Mouse (Mus musculus) heart, embryonic 12.5 days (tissue): Measurements from ENCODE around the gene Ltb. TPM values are rescaled to one million over a fixed set of nuclear protein-coding genes. Genes with fewer than 3 reads are reported as not detected.

Source experiments
- ATAC-seq: fragments of 200-750 bp; cut with Nextera tagmentation; 2 replicates; pipeline ENCODE4 v1.8.0; 2017; ENCODE audit warnings: moderate TSS enrichment, moderate library complexity; ENCODE audit not compliant: insufficient number of reproducible peaks, low FRiP score
- H3K27ac ChIP-seq: fragments of 300-500 bp; sonication (generic); 2 replicates; pipeline ENCODE4 v1.5.1; 2016; ENCODE audit warnings: mild to moderate bottlenecking, moderate library complexity; ENCODE audit not compliant: poor library complexity, severe bottlenecking
- H3K27me3 ChIP-seq: fragments of 300-500 bp; sonication (generic); replicated peaks from 2 replicates; pipeline ENCODE4 v1.6.1; 2016; ENCODE audit warnings: mild to moderate bottlenecking, moderate library complexity
- H3K36me3 ChIP-seq: fragments of 300-500 bp; sonication (generic); 2 replicates; pipeline ENCODE4 v1.6.1; 2016; ENCODE audit warnings: mild to moderate bottlenecking, moderate library complexity
- H3K4me1 ChIP-seq: fragments of 300-500 bp; sonication (generic); replicated peaks from 2 replicates; pipeline ENCODE4 v1.6.1; 2016; ENCODE audit warnings: mild to moderate bottlenecking
- H3K4me2 ChIP-seq: fragments of 300-500 bp; sonication (generic); 2 replicates; pipeline ENCODE4 v1.6.1; 2016; ENCODE audit warnings: mild to moderate bottlenecking, moderate library complexity
- H3K4me3 ChIP-seq: fragments of 300-500 bp; sonication (generic); 2 replicates; pipeline ENCODE4 v1.5.1; 2016; ENCODE audit warnings: mild to moderate bottlenecking
- H3K9ac ChIP-seq: fragments of 300-500 bp; sonication (generic); 2 replicates; pipeline ENCODE4 v1.6.1; 2016; ENCODE audit warnings: mild to moderate bottlenecking, moderate library complexity
- H3K9me3 ChIP-seq: fragments of 300-500 bp; sonication (generic); replicated peaks from 2 replicates; pipeline ENCODE4 v1.6.1; 2016; ENCODE audit warnings: mild to moderate bottlenecking, moderate library complexity
- WGBS: fragments of 180-500 bp; shearing (Covaris S2); methylation state at CpG from one replicate; pipeline ENCODE4 v1.1.7; 2016; 5-methylcytosine and 5-hydroxymethylcytosine counted together
- polyA plus RNA-seq: library from polyadenylated mRNA; unstranded; fragments of >200 nt; fragmentation: Nextera tagmentation; extraction: Ambion mirVana; gene quantifications from 2 replicates; pipeline ENCODE4 v1.2.1, GENCODE M21; 2016

Gene Ltb
- 0.14 and 0.31 TPM in 2 replicates for polyA plus RNA-seq

GRCm38 (mm10) chr17:35193881-35194843 is at the start of gene Ltb:
Ltb (plus strand) TSS chr17:35194439.
- H3K27ac ChIP-seq = no peak within 1 kb of the TSS
- H3K4me2 ChIP-seq = peak within 1 kb of the TSS; percentile 84
- peaks cover 44% of the 10 kb centered on the region for H3K27me3 ChIP-seq
- no peaks in the 10 kb centered on the region for H3K9me3 ChIP-seq
- peak; percentile 27; the same call in 1 of the 2 replicates for ATAC-seq
- peak within 1 kb of the TSS; percentile 48; the same call in 1 of the 2 replicates for H3K4me3 ChIP-seq
- WGBS = 52% methylated on average over 28 of the region's 28 CpGs
- H3K36me3 ChIP-seq = no peaks in the 10 kb centered on the region
- H3K4me1 ChIP-seq = peaks cover 20% of the 10 kb centered on the region
- H3K9ac ChIP-seq = 0 out of 2 replicates have a peak within 1 kb of the TSS, but pooled peaks have one; percentile 3

GRCm38 (mm10) chr17:35146139-35146538 is 48.1 kb upstream of the Ltb start:
- Histone ChIP-seq H3K9ac (no peak overlapping the region), H3K4me3 (no peak overlapping the region), H3K9me3 (peaks cover 7% of the 10 kb centered on the region; the same call in 1 of the 2 replicates), H3K4me2 (no peak overlapping the region), H3K27me3 (no peaks in the 10 kb centered on the region), H3K27ac (no peak overlapping the region), H3K4me1 (no peaks in the 10 kb centered on the region), H3K36me3 (peaks cover 97% of the 10 kb centered on the region)
- ATAC-seq = no peak
- 89% methylated on average over 5 of the region's 5 CpGs for WGBS

- Histone ChIP-seq H3K4me2 (no peak overlapping the region), H3K4me1 (no peaks in the 10 kb centered on the region), H3K36me3 (peaks cover 97% of the 10 kb centered on the region), H3K27me3 (no peaks in the 10 kb centered on the region), H3K9me3 (peaks cover 7% of the 10 kb centered on the region; the same call in 1 of the 2 replicates), H3K9ac (no peak overlapping the region), H3K27ac (no peak overlapping the region), H3K4me3 (no peak overlapping the region)
- no peak for ATAC-seq
- 56% methylated on average over 3 of the region's 3 CpGs for WGBS
Measured at GRCm38 (mm10) chr17:35147348-35147747, 46.9 kb upstream of the Ltb start.

- no peak overlapping the region for H3K4me2 ChIP-seq
- H3K36me3 ChIP-seq = peaks cover 97% of the 10 kb centered on the region
- WGBS = 72% methylated on average over 5 of the region's 5 CpGs
- H3K4me3 ChIP-seq = no peak overlapping the region
- H3K4me1 ChIP-seq = no peaks in the 10 kb centered on the region
- H3K9me3 ChIP-seq = peaks cover 5% of the 10 kb centered on the region; the same call in 1 of the 2 replicates
- peak overlapping the region; percentile 33; the same call in 1 of the 2 replicates for H3K27ac ChIP-seq
- ATAC-seq = no peak
- no peaks in the 10 kb centered on the region for H3K27me3 ChIP-seq
- H3K9ac ChIP-seq = no peak overlapping the region
Measured at GRCm38 (mm10) chr17:35147922-35148639, 46.2 kb upstream of the Ltb start.

- H3K4me3 ChIP-seq = no peak overlapping the region
- no peak overlapping the region for H3K4me2 ChIP-seq
- no peak overlapping the region for H3K9ac ChIP-seq
- no peaks in the 10 kb centered on the region for H3K27me3 ChIP-seq
- no peaks in the 10 kb centered on the region for H3K4me1 ChIP-seq
- H3K36me3 ChIP-seq = peaks cover 97% of the 10 kb centered on the region
- no peaks in the 10 kb centered on the region for H3K9me3 ChIP-seq
- no peak overlapping the region for H3K27ac ChIP-seq
- no peak for ATAC-seq
- WGBS = 97% methylated on average over 4 of the region's 4 CpGs
Measured at GRCm38 (mm10) chr17:35152121-35152520, 42.1 kb upstream of the Ltb start.

GRCm38 (mm10) chr17:35153077-35153476 is 41.2 kb upstream of the Ltb start:
- Histone ChIP-seq H3K4me2 (no peak overlapping the region), H3K9me3 (no peaks in the 10 kb centered on the region), H3K27ac (no peak overlapping the region), H3K4me3 (no peak overlapping the region), H3K27me3 (no peaks in the 10 kb centered on the region), H3K36me3 (peaks cover 98% of the 10 kb centered on the region), H3K9ac (no peak overlapping the region), H3K4me1 (no peaks in the 10 kb centered on the region)
- no peak for ATAC-seq
- WGBS = 82% methylated on average over 9 of the region's 9 CpGs

GRCm38 (mm10) chr17:35153931-35154330 is 40.3 kb upstream of the Ltb start:
- 88% methylated on average over 4 of the region's 4 CpGs for WGBS
- Histone ChIP-seq H3K4me3 (no peak overlapping the region), H3K4me2 (no peak overlapping the region), H3K9ac (no peak overlapping the region), H3K36me3 (peaks cover 98% of the 10 kb centered on the region), H3K4me1 (no peaks in the 10 kb centered on the region), H3K27ac (no peak overlapping the region), H3K27me3 (no peaks in the 10 kb centered on the region), H3K9me3 (no peaks in the 10 kb centered on the region)
- no peak for ATAC-seq

GRCm38 (mm10) chr17:35154616-35155015 is 39.6 kb upstream of the Ltb start:
- Histone ChIP-seq H3K27me3 (no peaks in the 10 kb centered on the region), H3K9me3 (no peaks in the 10 kb centered on the region), H3K4me1 (no peaks in the 10 kb centered on the region), H3K36me3 (peaks cover 98% of the 10 kb centered on the region), H3K9ac (no peak overlapping the region), H3K4me3 (no peak overlapping the region), H3K4me2 (no peak overlapping the region), H3K27ac (no peak overlapping the region; the same call in 1 of the 2 replicates)
- 85% methylated on average over 7 of the region's 7 CpGs for WGBS
- ATAC-seq = no peak

- no peaks in the 10 kb centered on the region for H3K4me1 ChIP-seq
- peaks cover 98% of the 10 kb centered on the region for H3K36me3 ChIP-seq
- H3K4me3 ChIP-seq = no peak overlapping the region
- H3K4me2 ChIP-seq = no peak overlapping the region
- H3K9me3 ChIP-seq = no peaks in the 10 kb centered on the region
- 94% methylated on average over 12 of the region's 12 CpGs for WGBS
- no peak overlapping the region for H3K27ac ChIP-seq
- no peaks in the 10 kb centered on the region for H3K27me3 ChIP-seq
- H3K9ac ChIP-seq = no peak overlapping the region
- ATAC-seq = no peak
Measured at GRCm38 (mm10) chr17:35155451-35155850, 38.8 kb upstream of the Ltb start.

GRCm38 (mm10) chr17:35156461-35157200 is 37.6 kb upstream of the Ltb start:
- H3K4me2 ChIP-seq = no peak overlapping the region
- peaks cover 100% of the 10 kb centered on the region for H3K36me3 ChIP-seq
- H3K27ac ChIP-seq = no peak overlapping the region
- no peaks in the 10 kb centered on the region for H3K27me3 ChIP-seq
- peaks cover 6% of the 10 kb centered on the region for H3K4me1 ChIP-seq
- H3K4me3 ChIP-seq = no peak overlapping the region
- no peaks in the 10 kb centered on the region for H3K9me3 ChIP-seq
- 90% methylated on average over 33 of the region's 33 CpGs for WGBS
- ATAC-seq = no peak
- no peak overlapping the region for H3K9ac ChIP-seq
